Mouse (Mus musculus): Measurements from ENCODE around the gene Plac9a. TPM values are rescaled to one million over a fixed set of nuclear protein-coding genes. Genes with fewer than 3 reads are reported as not detected.
"Not testable (repeated sequence)": the region's sequence is repeated elsewhere in the genome, so short reads cannot be mapped to it uniquely, and the experiment has no call there.

The Plac9a gene
- polyA plus RNA-seq, 1 experiment from 2014 or later, result not detected

DNA sequence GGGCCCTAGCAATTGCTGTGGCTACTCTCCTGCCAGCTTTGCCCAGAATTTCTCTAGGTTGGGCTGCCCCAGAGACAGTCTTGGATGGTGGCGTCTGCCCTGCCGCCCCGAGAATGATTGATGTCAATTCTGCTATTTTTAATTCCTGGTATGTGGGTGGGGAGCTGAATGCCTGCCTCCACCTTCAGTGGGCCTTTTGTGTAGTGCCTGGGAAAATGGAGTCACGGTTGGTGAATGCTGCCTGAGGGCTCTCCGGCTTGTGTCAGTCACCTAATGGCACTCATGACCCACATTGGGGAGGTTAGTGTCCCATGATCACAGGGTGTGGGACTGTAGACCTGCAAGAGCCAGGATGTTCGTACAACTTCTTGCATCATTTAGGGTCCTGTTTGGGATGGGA, 49.6 kb downstream of the Plac9a start:
- no peaks in the 10 kb centered on the region for H3K36me3 ChIP-seq (ENCODE audit: control insufficient read depth, insufficient read depth)
- H3K27me3 ChIP-seq (replicated peaks; ENCODE audit: control insufficient read depth, insufficient read depth, low read length), result no peaks in the 10 kb centered on the region
- no peak overlapping the region for H3K4me3 ChIP-seq (replicated peaks; ENCODE audit: low read length)
- no peaks in the 10 kb centered on the region for H3K9me3 ChIP-seq (ENCODE audit: control insufficient read depth, low read length)
- no peak for ATAC-seq
- 77% methylated on average over 6 of the region's 6 CpGs for WGBS
- no peak overlapping the region for H3K27ac ChIP-seq (ENCODE audit: low read length)
- H3K9ac ChIP-seq (replicated peaks; ENCODE audit: low read depth, low read length), result no peak overlapping the region
- H3K4me2 ChIP-seq (ENCODE audit: low read length), result no peak overlapping the region
- H3K4me1 ChIP-seq (replicated peaks; ENCODE audit: control insufficient read depth, insufficient read depth, low read length), result no peaks in the 10 kb centered on the region

DNA sequence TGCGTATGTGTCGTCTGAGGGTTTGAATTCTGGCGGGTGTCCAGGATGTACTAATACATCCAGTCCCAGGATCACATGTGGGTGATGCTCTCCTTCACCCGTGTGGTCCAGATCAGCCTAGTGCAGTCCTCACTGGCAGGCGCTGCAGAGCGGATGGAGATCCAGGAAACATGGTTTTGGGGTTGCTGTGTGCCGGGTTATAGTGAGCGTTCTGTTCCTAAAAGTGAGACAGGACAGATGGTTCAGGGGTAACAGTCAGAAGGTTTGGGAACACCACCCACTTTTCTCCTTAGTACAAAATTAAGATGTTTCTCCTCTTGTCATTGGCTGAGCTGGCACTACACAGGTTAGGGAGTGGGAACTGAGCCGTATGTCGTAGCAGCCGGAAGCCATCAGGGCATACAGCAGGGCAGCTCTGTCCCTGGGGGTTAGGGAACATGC, 50.8 kb downstream of the Plac9a start:
- WGBS, result 80% methylated on average over 11 of the region's 11 CpGs
- no peak overlapping the region for H3K9ac ChIP-seq (replicated peaks; ENCODE audit: low read depth, low read length)
- no peaks in the 10 kb centered on the region for H3K27me3 ChIP-seq (replicated peaks; ENCODE audit: control insufficient read depth, insufficient read depth, low read length)
- H3K4me2 ChIP-seq (ENCODE audit: low read length), result no peak overlapping the region
- no peaks in the 10 kb centered on the region for H3K4me1 ChIP-seq (replicated peaks; ENCODE audit: control insufficient read depth, insufficient read depth, low read length)
- no peak for ATAC-seq
- no peaks in the 10 kb centered on the region for H3K9me3 ChIP-seq (ENCODE audit: control insufficient read depth, low read length)
- no peak overlapping the region for H3K4me3 ChIP-seq (replicated peaks; ENCODE audit: low read length)
- no peak overlapping the region for H3K27ac ChIP-seq (ENCODE audit: low read length)
- no peaks in the 10 kb centered on the region for H3K36me3 ChIP-seq (ENCODE audit: control insufficient read depth, insufficient read depth)

DNA sequence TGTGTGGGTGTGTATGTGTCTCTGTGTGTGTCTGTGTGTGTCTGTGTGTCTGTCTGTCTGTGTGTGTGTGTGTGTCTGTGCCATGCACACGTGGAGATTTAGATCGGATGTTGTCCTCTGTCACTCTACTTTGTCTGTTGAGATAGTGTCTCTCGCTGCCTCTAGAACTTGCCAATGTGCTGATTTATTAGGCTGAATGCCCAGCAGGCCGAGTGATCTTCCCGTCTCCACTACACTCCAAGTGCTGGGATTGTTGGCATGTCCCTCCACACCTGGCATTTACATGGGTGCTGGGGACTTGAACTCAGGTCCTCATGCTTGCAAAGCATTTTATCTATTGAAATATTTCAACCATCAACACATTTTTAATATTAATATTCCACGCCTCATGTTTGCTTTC, 51.7 kb downstream of the Plac9a start:
- Histone ChIP-seq H3K27ac (ENCODE audit: low read length) (no peak overlapping the region), H3K36me3 (ENCODE audit: control insufficient read depth, insufficient read depth) (no peaks in the 10 kb centered on the region), H3K4me3 (replicated peaks; ENCODE audit: low read length) (no peak overlapping the region), H3K4me1 (replicated peaks; ENCODE audit: control insufficient read depth, insufficient read depth, low read length) (no peaks in the 10 kb centered on the region), H3K4me2 (ENCODE audit: low read length) (no peak overlapping the region), H3K27me3 (replicated peaks; ENCODE audit: control insufficient read depth, insufficient read depth, low read length) (no peaks in the 10 kb centered on the region), H3K9ac (replicated peaks; ENCODE audit: low read depth, low read length) (no peak overlapping the region), H3K9me3 (ENCODE audit: control insufficient read depth, low read length) (no peaks in the 10 kb centered on the region)
- 70% methylated on average over 6 of the region's 6 CpGs for WGBS
- ATAC-seq, result no peak

DNA sequence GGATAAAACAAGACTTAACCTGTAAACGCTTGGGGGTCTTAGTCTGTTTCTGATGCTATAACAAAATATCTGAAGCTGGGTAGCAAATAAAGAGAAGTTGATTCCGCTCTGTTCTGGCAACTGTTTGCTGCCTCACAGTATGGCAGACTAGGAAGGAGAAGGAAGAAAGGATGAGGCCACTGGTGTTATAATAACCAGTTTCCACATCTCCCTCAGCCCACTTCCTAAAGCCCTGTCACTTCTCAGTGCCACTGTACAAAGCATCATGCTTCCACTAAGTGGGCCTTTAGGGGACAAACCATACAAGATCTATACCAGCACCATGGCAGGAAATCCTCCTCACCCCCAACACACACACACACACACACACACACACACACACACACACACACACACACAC, 52.5 kb downstream of the Plac9a start:
- Histone ChIP-seq H3K36me3 (ENCODE audit: control insufficient read depth, insufficient read depth) (no peaks in the 10 kb centered on the region), H3K9me3 (ENCODE audit: control insufficient read depth, low read length) (no peaks in the 10 kb centered on the region), H3K4me2 (ENCODE audit: low read length) (no peak overlapping the region), H3K27ac (ENCODE audit: low read length) (no peak overlapping the region), H3K4me1 (replicated peaks; ENCODE audit: control insufficient read depth, insufficient read depth, low read length) (no peaks in the 10 kb centered on the region), H3K4me3 (replicated peaks; ENCODE audit: low read length) (no peak overlapping the region), H3K9ac (replicated peaks; ENCODE audit: low read depth, low read length) (no peak overlapping the region), H3K27me3 (replicated peaks; ENCODE audit: control insufficient read depth, insufficient read depth, low read length) (no peaks in the 10 kb centered on the region)
- ATAC-seq, result no peak
- WGBS, result 95% methylated on average over 2 of the region's 2 CpGs

DNA sequence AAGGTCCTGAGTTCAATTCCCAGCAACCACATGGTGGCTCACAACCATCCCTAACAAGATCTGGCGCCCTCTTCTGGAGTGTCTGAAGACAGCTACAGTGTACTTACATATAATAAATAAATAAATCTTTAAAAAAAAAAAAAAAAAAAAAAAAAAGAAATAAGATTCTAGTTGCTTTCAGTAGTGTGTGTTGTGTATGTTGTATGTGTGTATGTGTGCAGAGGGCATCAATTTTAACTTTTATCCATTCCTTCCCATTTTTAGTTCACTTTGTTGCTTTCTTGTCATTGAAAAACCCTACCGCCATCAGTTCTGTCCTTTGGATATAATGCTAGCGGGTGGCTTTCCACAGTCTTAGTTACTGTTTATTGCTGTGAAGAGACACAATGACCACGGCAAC, 54.2 kb downstream of the Plac9a start:
- H3K4me1 ChIP-seq (replicated peaks; ENCODE audit: control insufficient read depth, insufficient read depth, low read length); H3K36me3 ChIP-seq (ENCODE audit: control insufficient read depth, insufficient read depth); H3K27ac ChIP-seq (ENCODE audit: low read length); H3K4me3 ChIP-seq (replicated peaks; ENCODE audit: low read length); H3K9ac ChIP-seq (replicated peaks; ENCODE audit: low read depth, low read length); H3K27me3 ChIP-seq (replicated peaks; ENCODE audit: control insufficient read depth, insufficient read depth, low read length); H3K9me3 ChIP-seq (ENCODE audit: control insufficient read depth, low read length); ATAC-seq; H3K4me2 ChIP-seq (ENCODE audit: low read length): not testable (repeated sequence)
- 90% methylated on average over 3 of the region's 4 CpGs for WGBS

DNA sequence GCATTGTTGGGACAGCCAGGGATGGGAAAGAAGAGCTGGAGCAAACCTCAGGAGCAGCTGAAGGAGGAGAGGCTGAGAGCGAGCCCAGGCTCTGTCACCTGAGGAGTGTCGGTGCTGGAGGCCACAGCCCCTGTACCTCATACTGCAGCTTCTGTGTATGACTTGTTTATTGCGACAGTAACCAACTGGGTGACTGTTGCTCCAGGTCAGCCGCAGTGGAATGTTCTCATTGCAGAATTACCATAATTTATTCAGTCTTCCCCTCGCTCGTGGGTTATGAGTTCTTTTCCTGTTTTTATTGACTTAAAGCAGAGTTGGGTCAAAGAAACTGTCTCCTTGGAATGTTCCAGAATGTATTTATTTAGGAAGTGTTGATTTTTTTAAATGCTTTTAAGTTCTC, 54.7 kb downstream of the Plac9a start:
- H3K9me3 ChIP-seq (ENCODE audit: control insufficient read depth, low read length), result no peaks in the 10 kb centered on the region
- H3K4me3 ChIP-seq (replicated peaks; ENCODE audit: low read length), result no peak overlapping the region
- ATAC-seq, result no peak
- H3K9ac ChIP-seq (replicated peaks; ENCODE audit: low read depth, low read length), result no peak overlapping the region
- H3K27me3 ChIP-seq (replicated peaks; ENCODE audit: control insufficient read depth, insufficient read depth, low read length), result peaks cover 4% of the 10 kb centered on the region
- H3K4me2 ChIP-seq (ENCODE audit: low read length), result no peak overlapping the region
- no peaks in the 10 kb centered on the region for H3K4me1 ChIP-seq (replicated peaks; ENCODE audit: control insufficient read depth, insufficient read depth, low read length)
- WGBS, result 90% methylated on average over 6 of the region's 6 CpGs
- H3K27ac ChIP-seq (ENCODE audit: low read length), result no peak overlapping the region
- H3K36me3 ChIP-seq (ENCODE audit: control insufficient read depth, insufficient read depth), result no peaks in the 10 kb centered on the region

DNA sequence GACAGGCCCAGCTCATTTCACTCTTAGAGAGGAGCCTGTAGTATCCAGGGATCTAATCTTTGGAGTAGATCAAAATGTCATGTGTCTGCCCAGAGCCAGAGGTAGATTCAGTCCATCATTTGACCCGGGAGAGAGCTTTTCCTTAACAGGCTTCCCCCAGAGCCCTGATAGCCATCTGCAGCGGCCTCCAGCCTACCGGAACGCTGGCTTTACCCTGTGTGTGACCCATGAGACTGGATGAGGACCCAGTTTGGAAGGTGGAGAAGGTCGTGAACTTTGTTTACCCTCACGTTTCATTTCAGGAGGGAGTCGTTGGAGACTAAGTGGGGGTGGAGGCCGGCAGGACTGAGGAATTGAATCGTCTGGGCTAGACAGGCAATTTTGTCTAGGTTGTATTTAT, 55.2 kb downstream of the Plac9a start:
- Histone ChIP-seq H3K9me3 (ENCODE audit: control insufficient read depth, low read length) (no peaks in the 10 kb centered on the region), H3K4me1 (replicated peaks; ENCODE audit: control insufficient read depth, insufficient read depth, low read length) (peaks cover 2% of the 10 kb centered on the region), H3K36me3 (ENCODE audit: control insufficient read depth, insufficient read depth) (no peaks in the 10 kb centered on the region), H3K4me3 (replicated peaks; ENCODE audit: low read length) (no peak overlapping the region), H3K27ac (ENCODE audit: low read length) (no peak overlapping the region), H3K9ac (replicated peaks; ENCODE audit: low read depth, low read length) (no peak overlapping the region), H3K27me3 (replicated peaks; ENCODE audit: control insufficient read depth, insufficient read depth, low read length) (peaks cover 8% of the 10 kb centered on the region), H3K4me2 (ENCODE audit: low read length) (no peak overlapping the region)
- WGBS, result 65% methylated on average over 9 of the region's 9 CpGs
- ATAC-seq, result no peak

DNA sequence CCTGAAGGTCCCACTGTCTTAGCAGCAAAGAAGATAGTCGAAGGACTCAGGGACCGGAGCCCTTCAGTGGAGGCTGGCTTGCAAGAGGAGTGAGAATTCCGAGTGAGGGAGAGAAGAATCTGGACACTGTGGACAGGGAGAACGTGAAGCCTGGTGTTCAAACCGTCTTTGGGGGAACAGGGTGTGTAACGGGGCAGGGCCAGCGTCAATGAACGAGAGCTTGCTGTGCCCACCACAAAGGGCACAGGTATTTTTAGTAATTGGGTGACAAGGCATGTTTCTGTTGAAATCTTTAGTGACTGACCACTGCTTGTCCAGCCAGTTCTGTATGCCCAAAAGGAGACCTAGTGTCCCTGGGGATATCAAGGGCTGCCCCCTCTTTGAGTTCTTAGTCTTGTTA, 56.4 kb downstream of the Plac9a start:
- no peak for ATAC-seq
- WGBS, result 85% methylated on average over 8 of the region's 8 CpGs
- Histone ChIP-seq H3K4me1 (replicated peaks; ENCODE audit: control insufficient read depth, insufficient read depth, low read length) (peaks cover 14% of the 10 kb centered on the region), H3K9me3 (ENCODE audit: control insufficient read depth, low read length) (no peaks in the 10 kb centered on the region), H3K27me3 (replicated peaks; ENCODE audit: control insufficient read depth, insufficient read depth, low read length) (peaks cover 9% of the 10 kb centered on the region), H3K36me3 (ENCODE audit: control insufficient read depth, insufficient read depth) (no peaks in the 10 kb centered on the region), H3K4me3 (replicated peaks; ENCODE audit: low read length) (no peak overlapping the region), H3K4me2 (ENCODE audit: low read length) (no peak overlapping the region), H3K9ac (replicated peaks; ENCODE audit: low read depth, low read length) (no peak overlapping the region), H3K27ac (ENCODE audit: low read length) (no peak overlapping the region)

DNA sequence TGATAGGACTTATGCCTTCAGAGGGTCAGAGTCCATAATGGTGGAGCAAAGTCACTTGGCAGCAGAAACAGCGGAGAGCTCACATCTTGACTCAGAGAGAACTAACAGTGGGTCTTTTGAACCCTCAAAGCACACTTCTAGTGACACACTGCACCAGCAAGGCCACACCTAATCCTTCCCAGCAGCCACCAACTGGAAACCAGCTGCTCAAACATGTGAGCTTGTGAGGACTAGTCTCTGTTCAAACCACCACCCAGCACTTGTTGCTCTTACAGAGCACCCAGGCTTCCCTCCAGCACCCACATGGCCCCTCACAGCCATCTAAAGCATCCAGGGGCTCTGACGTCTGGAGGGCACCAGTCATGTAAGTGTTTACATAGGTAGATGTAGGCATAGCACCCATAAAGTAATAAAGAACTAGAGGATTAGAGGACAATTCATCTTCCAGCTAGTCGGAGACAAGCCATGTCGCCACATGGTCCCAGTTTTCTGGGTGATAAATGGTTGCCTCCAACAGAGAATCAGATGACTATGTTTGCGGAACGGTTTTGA, 57.0 kb downstream of the Plac9a start:
- Histone ChIP-seq H3K4me2 (ENCODE audit: low read length) (no peak overlapping the region), H3K27ac (ENCODE audit: low read length) (no peak overlapping the region), H3K4me3 (replicated peaks; ENCODE audit: low read length) (no peak overlapping the region), H3K9me3 (ENCODE audit: control insufficient read depth, low read length) (no peaks in the 10 kb centered on the region), H3K36me3 (ENCODE audit: control insufficient read depth, insufficient read depth) (no peaks in the 10 kb centered on the region), H3K9ac (replicated peaks; ENCODE audit: low read depth, low read length) (no peak overlapping the region), H3K4me1 (replicated peaks; ENCODE audit: control insufficient read depth, insufficient read depth, low read length) (peaks cover 14% of the 10 kb centered on the region), H3K27me3 (replicated peaks; ENCODE audit: control insufficient read depth, insufficient read depth, low read length) (peaks cover 14% of the 10 kb centered on the region)
- WGBS, result 96% methylated on average over 6 of the region's 6 CpGs
- no peak for ATAC-seq

DNA sequence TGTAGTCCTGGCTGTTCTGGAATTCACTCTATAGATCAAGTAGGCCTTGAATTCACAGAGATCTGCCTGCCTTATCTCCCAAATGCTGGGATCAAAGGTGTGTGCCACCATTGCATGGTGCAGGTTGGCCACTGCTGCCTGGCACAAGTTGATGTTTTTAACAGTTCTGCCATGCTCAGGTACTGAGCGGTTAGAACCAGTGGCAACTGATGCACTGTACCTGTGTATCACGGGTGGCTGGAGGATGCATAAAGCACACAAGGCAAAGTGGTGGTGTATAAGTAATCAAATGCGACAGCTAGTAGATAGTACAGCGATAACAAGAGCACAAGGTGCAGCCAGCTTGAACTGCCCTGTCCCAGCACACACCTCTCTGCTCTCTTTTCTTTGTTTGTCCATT, 58.5 kb downstream of the Plac9a start:
- Histone ChIP-seq H3K4me1 (replicated peaks; ENCODE audit: control insufficient read depth, insufficient read depth, low read length) (peaks cover 14% of the 10 kb centered on the region), H3K4me3 (replicated peaks; ENCODE audit: low read length) (no peak overlapping the region), H3K27me3 (replicated peaks; ENCODE audit: control insufficient read depth, insufficient read depth, low read length) (peaks cover 17% of the 10 kb centered on the region), H3K9me3 (ENCODE audit: control insufficient read depth, low read length) (no peaks in the 10 kb centered on the region), H3K9ac (replicated peaks; ENCODE audit: low read depth, low read length) (no peak overlapping the region), H3K27ac (ENCODE audit: low read length) (no peak overlapping the region), H3K36me3 (ENCODE audit: control insufficient read depth, insufficient read depth) (no peaks in the 10 kb centered on the region), H3K4me2 (ENCODE audit: low read length) (no peak overlapping the region)
- WGBS, result 93% methylated on average over 4 of the region's 4 CpGs
- no peak for ATAC-seq

Measured in forebrain, embryonic 16.5 days (tissue).